ENCODE assay signal across 18 mouse cellular contexts in the genomic region with DNA sequence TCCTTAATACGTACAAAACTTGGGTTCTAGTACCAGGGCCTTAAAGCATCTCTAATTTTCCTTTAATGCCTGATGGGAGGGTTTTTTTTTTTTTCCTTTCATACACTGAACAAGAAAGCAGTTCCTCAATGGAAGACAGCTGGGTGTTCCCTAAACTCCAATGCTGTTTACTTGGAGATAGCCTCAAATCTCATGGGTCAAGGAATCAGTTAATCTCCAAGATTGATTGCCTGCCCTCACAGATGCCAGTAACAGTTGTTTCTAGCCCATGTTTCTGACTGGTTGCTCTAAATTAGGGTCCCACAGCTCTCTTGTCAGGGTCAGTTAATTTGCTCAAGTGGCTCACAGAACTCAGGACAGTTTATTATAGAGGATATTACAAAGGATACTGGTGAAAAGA.
"Had no signal": no experiment of that assay in that cellular context is flagged by ENCODE, and none has a peak within 500 bp of the region (broad histone marks: within the 10 kb centered on the region; RNA-seq: fewer than 3 reads in every experiment).

No protein-coding gene starts in this region.

- H3K4me3 ChIP-seq: liver, embryonic 13.5 days; liver, embryonic 15.5 days; megakaryocyte, embryonic 14.5 days; midbrain, embryonic 10.5 days; midbrain, embryonic 12.5 days; neural tube, embryonic 12.5 days; stomach, embryonic 15.5 days had no signal

- H3K27ac ChIP-seq: liver, embryonic 13.5 days; liver, embryonic 15.5 days; macrophage; midbrain, embryonic 10.5 days; midbrain, embryonic 12.5 days; neural tube, embryonic 12.5 days; stomach, embryonic 15.5 days; stomach, postnatal 0 days had no signal

- H3K4me1 ChIP-seq: liver, embryonic 13.5 days; liver, embryonic 15.5 days; stomach, embryonic 15.5 days had no signal

- DNase-seq: liver, embryonic 13.5 days; liver, postnatal 0 days; lung, embryonic 14.5 days; lung, postnatal 10 days; lung, postnatal 36 days; midbrain, embryonic 14.5 days; right cerebral cortex, postnatal 14 days; thymus, adult 2 months; thymus, postnatal 25 days; thymus, postnatal 4 days had no signal

- ATAC-seq: liver, postnatal 0 days had no signal

- H3K4me2 ChIP-seq: liver, embryonic 13.5 days; liver, embryonic 15.5 days; lung, embryonic 14.5 days; midbrain, embryonic 12.5 days; neural tube, embryonic 12.5 days; stomach, embryonic 15.5 days had no signal

- H3K36me3 ChIP-seq: neural tube, embryonic 12.5 days; stomach, embryonic 15.5 days had no signal

- H3K9me3 ChIP-seq: liver, embryonic 13.5 days; liver, embryonic 15.5 days; megakaryocyte, embryonic 14.5 days; midbrain, embryonic 10.5 days; midbrain, embryonic 12.5 days; neural tube, embryonic 12.5 days; stomach, embryonic 15.5 days had no signal

- H3K9ac ChIP-seq: liver, embryonic 13.5 days; liver, embryonic 15.5 days; liver, postnatal 0 days; lung, embryonic 14.5 days; midbrain, embryonic 12.5 days; neural tube, embryonic 12.5 days; stomach, embryonic 15.5 days had no signal

- H3K27me3 ChIP-seq: liver, embryonic 13.5 days; liver, embryonic 15.5 days; megakaryocyte, embryonic 14.5 days; midbrain, embryonic 12.5 days; neural tube, embryonic 12.5 days; stomach, embryonic 15.5 days had no signal
